Mouse (Mus musculus): ENCODE results near the gene Cgnl1. TPM values are rescaled to one million over a fixed set of nuclear protein-coding genes. Genes with fewer than 3 reads are reported as not detected.
A peak's percentile ranks its signal among the peaks of the same experiment; 100 is the strongest.

The Cgnl1 gene
- polyA plus RNA-seq, 1 experiment from 2014 or later = 9.2 TPM

DNA sequence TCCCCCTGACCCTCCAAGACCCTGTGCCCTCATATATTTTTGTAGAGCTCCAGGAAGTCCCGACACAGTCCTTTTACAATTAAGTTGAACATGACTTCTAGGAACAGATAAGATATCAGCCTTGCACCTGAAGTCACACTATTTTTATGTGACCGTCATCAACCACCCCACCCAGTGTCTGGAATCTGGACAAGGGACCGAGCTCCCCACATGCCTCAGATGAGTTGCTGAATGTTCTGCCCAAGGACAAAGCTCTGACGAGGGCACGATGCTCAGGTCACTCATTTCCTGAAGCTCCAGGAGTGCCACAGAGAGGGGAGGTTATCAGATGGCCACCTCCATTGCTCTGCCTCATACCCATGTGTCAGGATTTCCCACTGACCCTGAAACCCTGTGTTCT is 100.7 kb downstream of the Cgnl1 start:
- WGBS = 57% methylated on average over 5 of the region's 5 CpGs
- ATAC-seq (ENCODE audit: insufficient number of reproducible peaks, insufficient read depth, low FRiP score, low TSS enrichment, low read depth) = no peak
- Histone ChIP-seq H3K4me2 (no peak overlapping the region), H3K9ac (replicated peaks) (no peak overlapping the region), H3K9me3 (no peaks in the 10 kb centered on the region), H3K27ac (no peak overlapping the region), H3K4me3 (replicated peaks) (no peak overlapping the region), H3K4me1 (replicated peaks) (peaks cover 16% of the 10 kb centered on the region), H3K36me3 (no peaks in the 10 kb centered on the region), H3K27me3 (no peaks in the 10 kb centered on the region)

DNA sequence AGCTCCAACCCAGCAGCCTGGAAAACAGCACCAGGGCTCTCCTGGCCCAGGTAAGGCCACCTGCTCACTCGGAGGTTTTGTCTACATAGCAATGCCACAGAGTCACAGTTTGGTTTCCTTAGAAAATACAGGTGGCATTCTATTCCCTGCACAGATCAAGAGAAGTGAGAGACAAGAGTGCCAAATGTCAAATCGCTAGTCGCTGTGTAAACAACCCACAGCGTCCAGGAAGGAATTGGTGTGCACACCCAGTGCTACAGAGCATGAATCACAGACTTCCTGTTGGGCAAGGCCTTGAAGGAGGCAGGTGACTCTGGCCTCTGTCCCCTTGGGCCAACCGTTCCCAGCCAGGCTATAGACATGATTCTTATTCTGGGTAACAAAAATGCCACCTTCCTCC is 103.8 kb downstream of the Cgnl1 start:
- 64% methylated on average over 5 of the region's 5 CpGs for WGBS
- Histone ChIP-seq H3K27ac (no peak overlapping the region), H3K4me2 (no peak overlapping the region), H3K9ac (replicated peaks) (no peak overlapping the region), H3K4me3 (replicated peaks) (no peak overlapping the region), H3K27me3 (no peaks in the 10 kb centered on the region), H3K9me3 (no peaks in the 10 kb centered on the region), H3K36me3 (no peaks in the 10 kb centered on the region), H3K4me1 (replicated peaks) (peaks cover 29% of the 10 kb centered on the region)
- ATAC-seq (ENCODE audit: insufficient number of reproducible peaks, insufficient read depth, low FRiP score, low TSS enrichment, low read depth) = no peak

DNA sequence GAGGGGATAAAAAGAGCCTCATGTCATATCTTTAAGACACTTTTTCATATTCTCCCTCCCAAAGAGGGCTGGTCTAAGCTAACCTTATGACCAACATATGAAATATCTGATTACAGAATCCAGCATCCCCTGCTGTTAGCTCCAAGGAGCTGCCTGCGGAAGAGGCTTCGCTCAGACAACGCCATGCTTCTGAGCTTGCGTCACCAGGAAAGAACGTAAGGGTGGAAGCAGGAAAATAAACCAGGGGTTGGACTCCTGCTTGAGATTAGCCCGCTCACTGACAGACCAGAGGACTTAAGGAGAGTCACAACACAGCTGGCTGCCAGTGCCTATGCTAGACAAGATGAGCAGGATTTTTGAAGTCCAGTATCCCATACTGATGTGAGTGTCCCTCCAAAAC is 105.0 kb downstream of the Cgnl1 start:
- WGBS = 66% methylated on average over 6 of the region's 6 CpGs
- H3K4me2 ChIP-seq = no peak overlapping the region
- no peaks in the 10 kb centered on the region for H3K27me3 ChIP-seq
- no peak for ATAC-seq (ENCODE audit: insufficient number of reproducible peaks, insufficient read depth, low FRiP score, low TSS enrichment, low read depth)
- H3K36me3 ChIP-seq = no peaks in the 10 kb centered on the region
- no peak overlapping the region for H3K4me3 ChIP-seq (replicated peaks)
- peaks cover 30% of the 10 kb centered on the region for H3K4me1 ChIP-seq (replicated peaks)
- no peaks in the 10 kb centered on the region for H3K9me3 ChIP-seq
- H3K27ac ChIP-seq = 0 out of 2 replicates have a peak overlapping the region, but pooled peaks have one; percentile 0
- no peak overlapping the region for H3K9ac ChIP-seq (replicated peaks)

DNA sequence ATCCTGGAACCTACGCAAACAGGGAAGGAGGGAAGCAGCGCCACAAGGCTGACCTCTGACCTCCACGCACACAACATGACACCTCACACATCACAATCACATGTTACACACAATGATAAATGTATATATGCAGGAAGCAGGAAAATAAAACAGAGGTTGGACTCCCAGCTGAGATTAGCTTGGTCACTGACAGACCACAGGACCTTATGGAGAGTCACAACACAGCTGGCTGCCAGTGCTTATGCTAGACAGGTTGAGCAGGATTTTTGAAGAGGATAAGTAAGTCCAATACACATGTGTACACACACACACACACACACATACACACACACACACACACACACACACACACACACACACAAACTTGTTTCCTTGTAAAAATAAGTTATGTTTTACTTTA is 105.9 kb downstream of the Cgnl1 start:
- Histone ChIP-seq H3K4me1 (replicated peaks) (peaks cover 39% of the 10 kb centered on the region), H3K27ac (no peak overlapping the region), H3K36me3 (no peaks in the 10 kb centered on the region), H3K27me3 (no peaks in the 10 kb centered on the region), H3K9me3 (no peaks in the 10 kb centered on the region), H3K4me3 (replicated peaks) (no peak overlapping the region), H3K9ac (replicated peaks) (no peak overlapping the region), H3K4me2 (no peak overlapping the region)
- no peak for ATAC-seq (ENCODE audit: insufficient number of reproducible peaks, insufficient read depth, low FRiP score, low TSS enrichment, low read depth)
- WGBS = 79% methylated on average over 3 of the region's 3 CpGs

DNA sequence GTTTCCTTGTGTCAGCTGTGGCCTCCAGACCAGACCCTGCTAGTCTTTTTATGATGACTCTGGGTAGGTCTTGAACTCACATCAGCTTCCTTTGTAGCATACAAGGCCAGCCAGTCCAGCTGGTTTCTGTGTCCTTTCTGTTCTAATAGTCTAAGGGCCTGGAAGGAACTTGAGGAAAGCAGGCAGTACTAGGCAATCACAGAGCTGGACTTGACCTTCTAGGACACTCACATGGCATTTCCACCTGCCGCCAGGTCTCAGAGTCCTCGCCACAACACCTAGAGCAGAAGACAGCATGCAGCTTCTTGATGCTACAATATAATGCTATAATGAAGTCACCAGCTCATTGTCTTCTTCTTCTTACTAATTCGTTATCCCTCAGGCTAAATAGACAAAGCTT is 106.5 kb downstream of the Cgnl1 start:
- WGBS = 91% methylated on average over 3 of the region's 3 CpGs
- Histone ChIP-seq H3K27me3 (no peaks in the 10 kb centered on the region), H3K4me2 (no peak overlapping the region), H3K9me3 (no peaks in the 10 kb centered on the region), H3K4me1 (replicated peaks) (peaks cover 41% of the 10 kb centered on the region), H3K9ac (replicated peaks) (no peak overlapping the region), H3K4me3 (replicated peaks) (no peak overlapping the region), H3K27ac (no peak overlapping the region), H3K36me3 (no peaks in the 10 kb centered on the region)
- ATAC-seq (ENCODE audit: insufficient number of reproducible peaks, insufficient read depth, low FRiP score, low TSS enrichment, low read depth) = no peak

DNA sequence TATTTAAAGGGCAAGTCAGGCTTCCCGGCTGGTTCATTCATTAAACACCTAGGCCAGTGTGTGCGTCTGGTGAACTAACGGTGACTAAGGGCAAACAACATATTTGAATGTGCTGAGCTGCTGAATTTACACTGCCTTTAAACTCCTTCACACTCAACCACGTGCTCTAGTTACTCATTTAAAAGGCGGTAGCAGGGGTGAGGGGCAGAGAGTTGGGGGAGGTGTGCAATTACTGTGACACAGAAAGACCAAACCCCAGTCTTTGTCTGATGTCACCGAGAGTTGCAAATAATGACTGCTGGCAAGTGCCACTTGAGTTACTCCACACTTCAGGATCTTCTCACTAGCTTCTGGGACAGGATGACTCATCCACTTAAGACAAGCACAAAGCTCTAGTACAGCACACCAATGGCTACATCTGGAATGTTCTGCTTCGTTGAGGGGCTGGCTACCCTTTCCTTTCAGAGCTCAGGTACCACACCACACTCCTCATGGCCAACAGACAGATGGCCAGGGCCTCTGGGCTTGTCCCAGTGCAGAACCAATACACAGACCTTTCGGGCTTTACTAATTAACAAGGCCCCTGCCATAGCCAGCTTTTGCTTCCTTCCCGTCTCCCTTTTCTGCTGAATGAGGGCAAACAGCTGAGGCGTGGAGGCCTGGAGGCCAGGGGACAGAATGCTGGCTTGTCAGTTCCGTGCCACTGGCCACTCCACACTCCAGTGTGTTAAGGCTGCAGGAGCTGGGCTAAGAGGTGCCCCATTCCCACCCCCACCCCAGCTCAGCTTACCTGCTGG is 107.8 kb downstream of the Cgnl1 start:
- Histone ChIP-seq H3K9me3 (no peaks in the 10 kb centered on the region), H3K4me2 (no peak overlapping the region), H3K4me3 (replicated peaks) (no peak overlapping the region), H3K36me3 (no peaks in the 10 kb centered on the region), H3K27ac (0 out of 2 replicates have a peak overlapping the region, but pooled peaks have one; percentile 20), H3K27me3 (no peaks in the 10 kb centered on the region), H3K4me1 (replicated peaks) (peaks cover 41% of the 10 kb centered on the region), H3K9ac (replicated peaks) (0 out of 2 replicates have a peak overlapping the region, but pooled peaks have one; percentile 23)
- 55% methylated on average over 11 of the region's 11 CpGs for WGBS
- no peak for ATAC-seq (ENCODE audit: insufficient number of reproducible peaks, insufficient read depth, low FRiP score, low TSS enrichment, low read depth)

DNA sequence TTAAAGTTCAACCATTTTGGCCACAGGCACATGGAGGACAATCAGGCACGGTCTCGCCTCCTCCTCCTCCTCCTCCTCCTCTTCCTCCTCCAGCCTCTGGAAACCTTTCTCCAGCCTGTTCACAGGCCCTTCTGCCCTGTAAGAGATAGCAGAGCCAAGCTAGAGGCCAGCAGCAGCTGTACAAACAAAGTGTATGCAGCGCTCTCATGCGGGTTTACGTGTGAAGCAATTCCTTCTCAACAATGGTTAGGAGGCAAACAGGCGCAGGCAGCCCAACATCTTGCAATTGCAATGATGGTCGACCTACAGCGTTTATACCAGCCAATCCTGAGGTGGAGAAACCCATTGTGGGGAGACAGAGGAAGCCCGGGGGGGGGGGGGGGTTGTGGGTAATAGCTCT is 110.9 kb downstream of the Cgnl1 start:
- 59% methylated on average over 9 of the region's 9 CpGs for WGBS
- Histone ChIP-seq H3K4me1 (replicated peaks) (peaks cover 24% of the 10 kb centered on the region), H3K9ac (replicated peaks) (no peak overlapping the region), H3K9me3 (0 out of 2 replicates have a peak, but pooled peaks cover 3% of the 10 kb centered on the region), H3K4me3 (replicated peaks) (no peak overlapping the region), H3K27me3 (no peaks in the 10 kb centered on the region), H3K36me3 (no peaks in the 10 kb centered on the region), H3K27ac (no peak overlapping the region), H3K4me2 (no peak overlapping the region)
- ATAC-seq (ENCODE audit: insufficient number of reproducible peaks, insufficient read depth, low FRiP score, low TSS enrichment, low read depth) = no peak

DNA sequence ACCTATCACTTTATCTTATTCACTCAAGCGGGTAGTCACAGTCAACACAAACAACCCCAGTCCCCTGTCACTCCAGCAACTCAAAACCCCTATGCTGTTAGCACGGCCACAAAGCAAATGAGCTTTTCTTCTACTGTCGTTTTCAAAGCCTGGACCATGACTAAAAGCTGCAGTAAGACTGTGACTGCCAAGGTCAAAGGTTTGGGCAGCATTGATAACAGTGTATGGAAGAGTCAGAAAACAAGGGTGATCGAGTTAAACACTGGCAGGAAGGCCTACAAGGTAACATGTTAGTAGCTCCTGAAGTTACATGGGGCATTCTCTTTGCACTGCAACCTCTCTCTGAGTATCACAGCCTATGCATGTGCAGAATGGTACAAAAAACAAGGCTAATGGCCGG is 111.7 kb downstream of the Cgnl1 start:
- no peak for ATAC-seq (ENCODE audit: insufficient number of reproducible peaks, insufficient read depth, low FRiP score, low TSS enrichment, low read depth)
- H3K36me3 ChIP-seq = no peaks in the 10 kb centered on the region; the same call in 1 of the 2 replicates
- H3K27ac ChIP-seq = no peak overlapping the region
- H3K4me2 ChIP-seq = no peak overlapping the region
- no peak overlapping the region for H3K4me3 ChIP-seq (replicated peaks)
- H3K4me1 ChIP-seq (replicated peaks) = peaks cover 24% of the 10 kb centered on the region
- H3K9me3 ChIP-seq = 0 out of 2 replicates have a peak, but pooled peaks cover 3% of the 10 kb centered on the region
- H3K9ac ChIP-seq (replicated peaks) = no peak overlapping the region
- 67% methylated on average over 5 of the region's 5 CpGs for WGBS
- no peaks in the 10 kb centered on the region for H3K27me3 ChIP-seq

DNA sequence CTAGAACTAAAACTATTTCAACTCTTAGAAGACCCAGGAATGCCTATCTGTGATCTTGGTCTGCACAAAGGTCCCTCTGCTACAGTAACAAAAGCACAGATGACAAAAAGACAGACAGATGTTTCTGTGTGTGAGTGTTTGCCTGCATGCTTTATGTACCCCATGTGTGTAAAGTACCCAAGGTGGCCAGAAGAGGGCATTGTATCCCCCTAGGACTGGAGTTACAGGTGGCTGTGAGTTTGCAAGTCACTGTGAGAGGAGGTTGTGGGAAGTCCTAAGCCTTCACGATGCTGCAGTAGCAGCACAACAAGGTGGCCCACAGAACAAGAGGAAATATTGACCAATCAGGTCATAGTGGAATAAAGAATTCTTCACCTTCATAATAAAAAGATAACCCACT is 114.2 kb downstream of the Cgnl1 start:
- Histone ChIP-seq H3K4me2 (no peak overlapping the region), H3K36me3 (no peaks in the 10 kb centered on the region; the same call in 1 of the 2 replicates), H3K9me3 (0 out of 2 replicates have a peak, but pooled peaks cover 3% of the 10 kb centered on the region), H3K27ac (no peak overlapping the region), H3K9ac (replicated peaks) (no peak overlapping the region), H3K4me1 (replicated peaks) (peaks cover 12% of the 10 kb centered on the region), H3K27me3 (no peaks in the 10 kb centered on the region), H3K4me3 (replicated peaks) (no peak overlapping the region)
- 93% methylated on average over 1 of the region's 1 CpGs for WGBS
- no peak for ATAC-seq (ENCODE audit: insufficient number of reproducible peaks, insufficient read depth, low FRiP score, low TSS enrichment, low read depth)

DNA sequence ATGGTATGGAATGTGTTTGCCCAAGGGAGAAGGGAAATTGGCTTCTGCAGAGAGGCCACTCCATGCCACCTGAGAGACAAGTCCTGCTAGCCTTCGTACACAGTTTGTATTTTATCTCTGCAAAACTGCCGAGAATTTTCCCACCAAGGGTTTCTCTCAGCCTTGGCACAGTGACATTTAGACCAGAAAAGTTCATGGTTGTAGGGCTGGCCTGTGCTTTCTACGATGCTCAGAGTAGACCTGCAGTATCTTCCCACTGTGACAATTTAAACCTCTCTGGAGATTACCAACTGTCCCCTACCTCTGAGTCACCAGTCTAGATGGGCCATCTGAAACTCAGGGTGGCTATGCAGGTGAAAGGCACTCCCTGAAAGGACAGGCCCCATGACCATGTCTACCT is 116.5 kb downstream of the Cgnl1 start:
- no peak for ATAC-seq (ENCODE audit: insufficient number of reproducible peaks, insufficient read depth, low FRiP score, low TSS enrichment, low read depth)
- Histone ChIP-seq H3K36me3 (no peaks in the 10 kb centered on the region; the same call in none of the 2 replicates), H3K4me3 (replicated peaks) (no peak overlapping the region), H3K27ac (no peak overlapping the region), H3K4me1 (replicated peaks) (no peaks in the 10 kb centered on the region), H3K27me3 (no peaks in the 10 kb centered on the region), H3K9ac (replicated peaks) (no peak overlapping the region), H3K4me2 (no peak overlapping the region), H3K9me3 (0 out of 2 replicates have a peak, but pooled peaks cover 3% of the 10 kb centered on the region)
- WGBS = 85% methylated on average over 3 of the region's 3 CpGs

DNA sequence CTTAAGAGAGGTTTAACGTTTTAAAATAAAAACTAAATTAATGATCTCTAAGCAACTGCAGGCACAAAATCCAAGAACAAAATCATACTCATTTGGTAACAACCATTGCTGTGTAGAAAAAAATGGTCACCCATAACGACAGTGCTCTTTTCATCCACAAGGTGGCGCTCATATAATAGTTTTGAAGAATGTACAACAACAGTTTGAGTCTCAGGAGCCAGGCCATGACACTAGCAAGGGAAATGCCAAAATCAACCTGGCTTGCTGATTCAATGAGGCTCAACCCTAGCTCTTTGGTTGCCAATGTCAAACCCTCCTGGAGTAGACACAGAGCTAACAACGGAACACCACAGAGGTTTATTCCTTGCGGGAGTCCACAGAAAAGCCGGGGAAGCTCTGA is 125.3 kb downstream of the Cgnl1 start:
- Histone ChIP-seq H3K4me2 (no peak overlapping the region), H3K4me1 (replicated peaks) (no peaks in the 10 kb centered on the region), H3K4me3 (replicated peaks) (no peak overlapping the region), H3K9me3 (no peaks in the 10 kb centered on the region), H3K36me3 (no peaks in the 10 kb centered on the region; the same call in 1 of the 2 replicates), H3K27me3 (0 out of 2 replicates have a peak, but pooled peaks cover 4% of the 10 kb centered on the region), H3K27ac (no peak overlapping the region), H3K9ac (replicated peaks) (no peak overlapping the region)
- WGBS = 39% methylated on average over 6 of the region's 6 CpGs
- ATAC-seq (ENCODE audit: insufficient number of reproducible peaks, insufficient read depth, low FRiP score, low TSS enrichment, low read depth) = no peak

Measured in limb, embryonic 12.5 days (tissue).